Mouse (Mus musculus) adrenal gland, postnatal 10 days (tissue): Measurements from ENCODE around the gene Pde6d. TPM values are rescaled to one million over a fixed set of nuclear protein-coding genes. Genes with fewer than 3 reads are reported as not detected.
A peak's percentile ranks its signal among the peaks of the same experiment; 100 is the strongest.
"Not testable (repeated sequence)": the region's sequence is repeated elsewhere in the genome, so short reads cannot be mapped to it uniquely, and the experiment has no call there.

ENCODE experiments used
- DNase-seq: peaks from one replicate; pipeline ENCODE4 v3.0.0; 2021; ENCODE audit warnings: mixed read lengths
- total RNA-seq, 2 experiments: library from RNA; stranded (reverse); gene quantifications; 2 replicates each; pipeline ENCODE4 v1.2.3; 2021

Pde6d gene
- total RNA-seq, 2 experiments from 2014 or later, result 28.8 to 32.8 TPM

DNA sequence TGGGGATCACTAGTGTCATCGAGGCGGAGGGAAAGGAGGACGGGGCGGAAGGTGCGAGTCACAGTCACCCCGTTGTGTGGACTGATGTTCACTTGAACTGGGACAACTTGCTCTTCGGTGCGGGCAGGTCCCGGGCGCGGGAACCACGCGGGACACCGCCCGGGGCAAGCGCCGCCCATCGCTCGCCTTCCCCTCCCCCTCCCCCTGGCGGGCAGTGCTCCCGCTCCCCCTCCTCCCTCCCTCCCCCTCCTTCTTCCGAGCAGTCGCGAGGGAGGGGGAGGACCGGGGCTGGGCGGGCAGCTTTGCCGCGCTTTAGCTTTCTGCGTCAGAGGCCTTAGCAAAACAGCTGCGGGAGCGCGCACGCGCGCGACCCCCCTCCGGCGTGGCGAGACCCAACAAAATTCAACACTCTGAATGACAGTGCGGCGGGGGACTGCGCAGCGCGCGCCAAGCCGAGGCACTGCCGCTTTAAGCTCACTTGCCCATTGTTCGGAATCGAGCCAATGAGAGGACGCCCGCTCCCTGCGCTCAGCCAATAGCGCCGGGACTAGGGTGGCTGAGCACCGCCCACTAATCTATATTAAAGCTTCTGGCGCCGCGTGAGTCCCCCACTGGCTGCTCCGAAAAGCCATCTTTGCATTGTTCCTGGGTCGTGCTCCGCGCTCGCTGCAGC is 56.2 kb downstream of the Pde6d start, which contains the start of gene Ptma:
TSS of gene Ptma (plus strand) at position 611 of the 673 bp plus-strand sequence.
- DNase-seq, result peak; percentile 98

GRCm38 (mm10) chr1:86525499-86526115 is 56.8 kb downstream of the Pde6d start:
- DNase-seq, result no peak

DNA sequence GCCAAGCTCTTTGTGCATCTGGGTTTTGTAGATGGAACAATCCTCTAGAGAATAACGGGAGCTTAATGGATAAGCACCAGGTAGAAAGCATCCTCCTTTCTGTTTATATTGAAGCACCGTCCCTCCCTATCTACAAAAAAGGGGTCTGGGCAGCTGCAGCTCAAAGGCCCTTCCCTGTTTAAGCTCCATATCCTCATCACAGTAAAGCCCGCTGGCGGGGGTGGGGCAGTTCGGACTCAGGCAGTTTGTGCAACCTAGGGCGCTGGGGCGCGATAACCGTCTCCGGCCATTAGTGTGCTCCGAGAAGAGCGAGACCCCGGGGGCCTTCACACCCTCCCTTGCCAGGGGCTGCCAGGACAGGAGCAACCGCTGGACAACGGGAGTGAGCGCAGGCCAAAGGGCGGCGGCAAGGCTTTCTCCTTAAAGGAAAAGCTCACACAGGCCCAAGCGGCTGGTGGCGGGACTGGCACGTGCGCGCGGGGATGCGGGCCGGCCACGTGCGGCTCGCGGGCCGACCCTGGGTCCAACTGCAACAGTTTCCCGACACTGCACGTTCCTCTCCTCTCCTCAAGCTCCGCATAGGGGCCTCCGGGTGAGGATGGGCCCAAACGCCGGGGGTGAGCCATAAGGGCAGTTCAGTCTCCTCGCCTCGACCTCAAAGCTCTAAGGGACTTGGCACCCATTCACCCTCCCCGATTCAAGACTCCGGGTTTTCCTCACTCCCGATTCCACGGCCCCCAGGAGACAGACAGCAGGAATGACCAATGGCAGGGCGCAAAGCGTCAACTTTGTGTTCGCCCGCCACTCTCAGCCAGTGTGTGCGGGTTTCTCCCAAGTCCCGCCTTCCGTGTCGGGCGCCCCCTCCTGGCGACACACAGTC is 57.6 kb downstream of the Pde6d start:
- DNase-seq, result peak; percentile 100

- no peak for DNase-seq
Measured at GRCm38 (mm10) chr1:86523776-86524618, 58.4 kb downstream of the Pde6d start.

DNA sequence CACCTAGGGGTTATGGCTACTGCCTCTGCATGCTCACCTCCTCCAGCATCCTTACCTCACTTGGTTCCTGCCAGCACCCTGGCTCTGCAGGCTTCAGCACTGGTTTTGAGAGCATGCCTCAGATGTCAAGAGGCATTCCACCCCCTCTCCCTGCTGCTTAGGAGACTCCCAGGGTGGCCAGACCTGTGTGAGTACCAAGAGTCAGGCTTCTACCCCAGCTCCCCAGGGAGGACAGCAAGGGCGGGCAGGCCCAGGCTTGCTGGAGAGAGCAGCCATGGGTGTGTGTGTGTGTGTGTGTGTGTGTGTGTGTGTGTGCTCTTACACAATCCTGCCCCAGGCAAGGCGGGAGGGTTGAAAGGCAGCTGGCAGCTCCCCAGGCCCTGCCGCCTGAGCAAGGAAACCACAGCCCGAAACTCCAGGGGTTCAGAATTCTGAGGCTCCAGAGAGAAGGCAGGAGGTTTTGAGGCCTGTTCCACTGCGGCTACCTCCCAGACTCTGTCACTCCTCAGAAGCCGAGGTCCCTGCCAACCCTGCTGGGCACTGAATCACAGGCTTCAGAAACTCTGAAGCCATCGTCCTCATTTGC is 60.0 kb downstream of the Pde6d start:
- DNase-seq, result peak; percentile 77

GRCm38 (mm10) chr1:86520361-86520760 is 62.1 kb downstream of the Pde6d start:
- DNase-seq, result peak; percentile 60

DNA sequence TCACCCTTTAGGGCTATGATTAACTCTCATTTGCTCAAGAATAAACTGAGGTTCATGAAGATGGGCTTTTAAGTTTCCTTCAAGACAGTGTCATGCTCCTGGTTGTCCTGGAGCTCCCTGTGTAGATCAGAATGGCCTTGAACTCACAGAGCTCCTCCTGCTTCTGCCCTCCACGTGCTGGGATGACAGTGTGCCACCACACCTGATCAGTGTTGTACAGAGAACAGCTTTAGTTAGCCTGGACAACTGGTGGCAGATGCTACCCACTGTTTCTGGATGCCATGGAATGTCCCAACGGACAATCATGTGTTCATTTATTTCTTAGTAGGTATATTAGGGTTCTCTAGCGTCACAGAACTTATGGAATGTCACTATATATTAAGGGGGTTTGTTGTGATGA is 65.4 kb downstream of the Pde6d start:
- DNase-seq, result no peak

DNA sequence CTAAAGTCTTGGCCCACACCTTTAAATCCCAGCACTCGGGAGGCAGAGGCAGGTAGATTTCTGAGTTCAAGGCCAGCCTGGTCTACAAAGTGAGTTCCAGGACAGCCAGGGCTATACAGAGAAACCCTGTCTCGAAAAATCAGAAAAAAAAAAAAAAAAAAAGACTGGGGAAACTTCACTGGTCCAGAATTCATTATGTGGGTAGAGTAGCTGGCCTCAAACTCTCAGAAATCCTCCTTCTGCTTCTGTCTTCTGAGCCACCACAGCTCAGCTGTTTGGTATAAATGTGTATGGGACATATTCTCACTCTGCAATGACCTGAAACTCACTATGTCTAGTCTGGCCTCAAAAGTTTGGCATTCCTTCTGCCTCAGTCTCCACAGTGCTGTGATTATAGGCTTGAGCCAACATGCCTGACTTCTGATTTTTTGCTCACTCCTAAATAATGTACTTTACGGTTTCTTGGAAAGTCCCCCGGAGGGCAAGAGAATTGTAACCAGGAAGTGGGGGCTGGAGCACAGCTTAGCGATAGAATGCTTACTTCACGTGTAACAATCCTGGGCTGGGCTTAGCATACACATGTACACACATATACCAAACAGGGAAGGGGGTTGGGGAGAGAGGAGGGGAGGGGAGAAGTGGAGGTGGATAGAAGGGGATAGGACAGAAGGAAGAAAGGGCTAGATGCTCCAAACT is 66.6 kb downstream of the Pde6d start:
- DNase-seq, result no peak

DNA sequence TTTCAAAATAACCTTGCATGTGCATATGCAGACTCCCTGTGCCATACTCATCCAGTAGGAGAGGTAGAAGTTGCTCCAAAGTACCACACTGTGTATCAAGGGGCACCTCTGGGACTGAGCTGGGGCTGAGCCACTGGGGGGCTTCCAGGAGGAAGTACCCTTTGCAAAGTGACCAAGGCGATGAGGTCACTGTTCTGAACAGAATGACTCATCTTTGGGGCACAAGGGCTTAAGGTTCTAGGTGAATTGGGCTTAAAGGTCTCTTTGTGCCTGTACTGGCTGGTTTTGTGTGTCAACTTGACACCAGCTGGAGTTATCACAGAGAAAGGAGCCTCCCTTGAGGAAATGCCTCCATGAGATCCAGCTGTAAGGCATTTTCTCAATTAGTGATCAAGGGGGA is 69.4 kb downstream of the Pde6d start:
- DNase-seq, result not testable (repeated sequence)

GRCm38 (mm10) chr1:86512154-86512720 is 70.2 kb downstream of the Pde6d start:
- DNase-seq, result no peak

- DNase-seq, result no peak
Measured at GRCm38 (mm10) chr1:86510676-86511441, 71.6 kb downstream of the Pde6d start.

DNA sequence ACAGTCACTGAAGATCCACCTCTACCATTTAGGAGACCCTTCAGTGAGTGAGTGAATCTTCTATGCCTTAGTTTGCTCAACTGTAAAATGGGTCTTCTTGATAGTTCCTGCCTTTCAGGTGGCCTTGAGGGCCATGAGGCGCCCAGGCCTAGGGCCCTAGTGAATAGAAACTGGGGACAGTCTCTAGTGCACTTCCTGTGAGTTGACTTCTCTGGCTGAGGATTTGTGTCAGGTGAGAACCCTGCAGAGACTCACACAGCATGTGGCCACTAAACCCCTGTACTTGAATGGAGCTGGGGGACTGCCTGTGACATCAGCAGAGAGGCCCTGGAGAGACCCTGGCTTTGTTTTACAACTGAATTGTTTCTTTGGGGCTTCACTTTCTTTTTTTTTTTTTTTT is 72.2 kb downstream of the Pde6d start:
- no peak for DNase-seq

GRCm38 (mm10) chr1:86509410-86509809 is 73.0 kb downstream of the Pde6d start:
- DNase-seq, result peak; percentile 92

DNA sequence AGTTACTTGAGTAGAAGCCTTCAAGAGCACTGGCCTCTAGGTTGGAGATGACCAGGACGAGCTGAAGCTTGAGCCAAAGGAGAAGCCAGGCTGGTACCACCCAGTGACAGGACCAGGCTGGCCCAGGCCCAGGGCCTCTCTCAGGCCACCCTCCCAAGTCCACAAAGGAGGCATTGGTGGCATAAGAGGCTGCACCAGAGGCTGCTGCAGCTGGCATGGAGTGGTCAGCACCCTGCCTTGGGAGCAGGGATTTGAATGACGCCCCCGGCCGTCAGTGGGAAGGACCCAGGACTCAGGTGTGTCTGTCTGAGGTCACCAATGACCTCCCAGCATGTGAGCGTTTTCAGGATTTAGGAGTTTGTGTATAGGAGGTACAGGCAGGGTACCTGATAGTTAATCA is 74.6 kb downstream of the Pde6d start:
- no peak for DNase-seq

GRCm38 (mm10) chr1:86506420-86506819 is 76.0 kb downstream of the Pde6d start:
- no peak for DNase-seq

DNA sequence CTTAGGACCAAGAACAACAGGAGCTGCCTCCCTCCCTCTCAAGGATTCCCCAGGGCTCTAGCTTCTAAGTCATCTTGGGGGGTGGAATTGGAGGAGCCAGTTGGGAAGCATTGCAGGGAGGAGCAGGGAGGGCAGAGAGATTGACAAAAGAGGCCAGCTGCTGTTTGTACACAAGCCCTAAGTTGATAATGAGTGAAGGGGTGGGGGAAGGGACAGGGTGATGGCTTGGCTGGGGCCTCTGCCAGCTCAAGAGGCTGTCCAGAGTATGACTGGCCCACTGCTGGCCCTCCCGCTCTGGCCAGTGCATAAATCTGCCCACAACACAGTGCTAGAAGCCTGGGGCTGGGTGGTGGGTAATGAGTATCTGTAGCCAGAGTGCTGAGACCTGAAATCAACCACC is 77.0 kb downstream of the Pde6d start:
- no peak for DNase-seq

GRCm38 (mm10) chr1:86504697-86505421 is 77.6 kb downstream of the Pde6d start:
- no peak for DNase-seq

DNA sequence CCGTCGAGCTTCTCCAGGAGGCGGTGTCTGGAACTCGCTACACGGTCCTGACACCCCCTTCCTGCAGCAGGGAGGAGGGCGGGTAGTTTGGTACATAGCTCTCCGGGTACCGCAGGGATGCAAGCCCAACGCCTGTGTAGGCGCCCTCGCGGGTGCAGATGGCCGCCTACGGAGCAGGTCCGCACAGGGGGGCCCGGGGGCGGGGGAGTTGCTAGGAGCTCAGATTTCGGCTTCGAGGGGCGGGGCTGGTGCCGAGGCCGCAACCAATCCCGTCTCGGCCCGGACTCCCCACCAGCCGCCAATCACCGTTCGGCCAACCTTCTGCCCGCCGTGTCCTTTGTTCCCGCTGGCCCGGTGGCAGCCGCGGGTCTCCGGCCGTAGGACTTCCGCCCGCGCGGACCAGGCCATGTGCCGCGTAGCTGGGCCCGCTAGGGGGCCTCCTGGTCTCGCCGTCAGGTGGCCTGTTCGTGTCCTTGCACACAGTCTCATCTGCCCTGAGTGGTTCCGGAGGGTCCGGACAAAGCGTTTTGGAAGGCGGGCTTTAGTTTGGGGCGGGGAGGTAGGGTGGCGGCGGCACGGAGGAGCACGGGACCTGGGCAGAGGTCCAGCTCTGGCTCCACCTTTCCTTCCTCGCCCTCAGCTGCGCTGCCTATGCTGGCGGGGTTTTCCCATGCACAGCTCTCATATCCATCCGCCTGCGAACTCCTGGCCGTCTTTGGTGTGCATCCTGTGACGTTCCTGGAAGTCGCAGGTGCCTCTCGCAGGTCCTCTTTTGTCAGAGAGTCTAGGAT is 78.3 kb downstream of the Pde6d start:
- DNase-seq, result peak; percentile 97
